Mouse (Mus musculus): ENCODE results near the gene Fars2.
"Not testable (repeated sequence)": the region's sequence is repeated elsewhere in the genome, so short reads cannot be mapped to it uniquely, and the experiment has no call there.

Fars2 gene

DNA sequence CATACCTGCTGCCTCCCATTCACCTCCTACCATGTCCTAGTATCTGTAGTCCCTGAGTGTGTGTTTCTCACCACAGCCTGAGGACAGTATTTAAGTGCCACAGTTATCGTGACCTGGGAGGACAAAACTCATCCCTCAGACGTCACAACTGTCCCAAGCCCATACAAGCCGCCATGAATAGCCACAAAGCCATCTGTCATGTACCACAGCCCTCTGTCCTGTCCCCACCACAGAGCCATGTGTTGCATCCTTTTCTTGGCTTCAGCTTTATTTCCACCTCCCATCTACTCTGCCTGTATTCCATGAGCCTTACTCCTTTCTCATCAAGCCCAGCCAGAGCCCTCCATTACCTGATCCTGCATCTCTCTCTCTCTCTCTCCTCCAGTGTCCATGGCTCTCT, 244.2 kb downstream of the Fars2 start:
- in situ Hi-C loops (cut with MboI; ENCODE audit: low sequenced_read_pairs): no loop called here

DNA sequence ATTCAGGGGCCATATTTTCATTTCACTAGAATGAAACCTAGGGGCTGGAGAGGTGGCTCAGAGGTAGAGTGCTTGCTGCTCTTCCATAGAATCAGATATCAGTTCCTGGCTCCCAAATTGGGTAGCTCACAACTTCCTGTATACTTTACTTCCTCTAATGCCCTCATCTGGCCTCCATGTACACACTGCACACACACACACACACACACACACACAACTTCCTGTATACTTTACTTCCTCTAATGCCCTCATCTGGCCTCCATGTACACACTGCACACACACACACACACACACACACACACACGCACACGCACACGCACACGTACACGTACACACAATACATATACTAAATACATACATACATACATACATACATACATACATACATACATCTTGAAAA, 248.5 kb downstream of the Fars2 start:
- in situ Hi-C loops (cut with MboI; ENCODE audit: low sequenced_read_pairs): not testable (repeated sequence)

DNA sequence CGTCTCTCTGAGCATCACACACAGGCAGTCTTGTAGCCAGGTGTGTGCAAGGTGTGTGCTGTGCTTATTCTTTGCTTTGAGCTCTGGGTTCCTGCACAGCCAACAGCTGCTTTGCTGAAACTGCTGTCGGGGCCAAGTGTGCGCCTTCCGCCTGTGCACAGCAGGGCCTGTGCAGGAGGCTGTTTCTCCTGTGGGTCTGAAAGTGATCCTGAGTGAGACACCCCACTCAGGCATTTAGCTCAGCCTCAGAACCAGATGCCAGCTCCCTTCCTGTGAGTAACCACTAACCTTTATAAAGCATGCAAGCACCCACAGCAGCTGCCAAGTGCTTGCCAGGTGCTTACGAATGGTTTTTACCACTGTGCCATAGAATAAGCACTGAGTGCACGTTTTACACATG, 249.1 kb downstream of the Fars2 start:
- in situ Hi-C loops (cut with MboI; ENCODE audit: low sequenced_read_pairs): no loop called here

DNA sequence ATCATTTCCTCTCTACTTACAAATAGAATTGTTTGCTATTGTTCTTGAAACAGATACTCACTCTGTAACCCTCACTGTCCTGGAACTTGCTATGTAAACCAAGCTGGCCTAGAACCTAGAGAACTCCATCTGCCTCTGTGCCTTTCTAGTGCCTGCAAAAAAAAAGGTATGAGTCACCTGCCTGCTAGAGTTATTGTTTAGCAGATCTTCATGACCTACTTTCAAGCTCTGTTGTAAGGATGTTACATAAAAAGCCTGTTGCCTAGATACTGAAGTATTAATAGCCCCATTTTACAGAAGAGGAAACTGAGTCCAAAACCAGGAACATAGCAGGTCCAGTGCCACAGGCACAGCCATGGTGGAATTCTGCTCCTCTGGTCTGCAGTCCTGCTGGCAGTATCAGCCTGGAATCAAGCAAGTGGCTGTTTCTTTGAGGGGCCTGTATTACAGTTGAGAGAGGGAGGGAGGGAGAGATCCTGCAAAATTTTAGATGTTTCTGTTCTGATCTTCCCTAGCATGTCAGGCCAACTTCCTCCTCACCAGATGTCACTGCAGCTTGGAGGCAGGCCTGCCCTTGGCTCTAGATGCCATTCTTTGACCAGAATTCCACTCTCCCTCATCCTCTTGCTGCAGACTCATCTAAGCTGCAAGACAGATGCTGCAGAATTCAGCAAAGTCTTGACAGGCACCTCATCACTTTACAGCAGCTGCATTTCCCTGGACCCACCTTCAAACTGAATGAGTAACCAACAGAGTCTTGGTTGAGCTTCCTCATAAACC, 250.7 kb downstream of the Fars2 start:
- in situ Hi-C loops (cut with MboI; ENCODE audit: low sequenced_read_pairs): no loop called here

DNA sequence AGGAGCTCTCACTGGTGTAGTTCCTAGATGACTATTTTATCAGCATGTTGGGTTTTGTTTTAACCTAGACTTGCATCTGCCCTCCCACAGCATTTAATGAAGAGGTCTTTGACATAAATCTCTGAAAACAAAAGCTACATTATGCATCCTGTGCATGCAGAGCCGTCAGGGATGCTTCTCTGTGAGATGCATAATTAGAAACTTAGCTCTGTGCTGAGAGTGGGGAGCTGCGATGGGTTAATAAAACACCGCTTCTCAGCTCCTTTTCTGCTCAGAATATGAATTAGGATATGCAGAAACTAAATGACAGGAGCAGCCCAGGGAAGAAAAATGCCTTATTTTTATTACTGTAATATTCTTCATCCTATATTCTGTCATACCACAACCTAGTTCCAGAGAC, 251.6 kb downstream of the Fars2 start:
- in situ Hi-C loops (cut with MboI; ENCODE audit: low sequenced_read_pairs): no loop called here

DNA sequence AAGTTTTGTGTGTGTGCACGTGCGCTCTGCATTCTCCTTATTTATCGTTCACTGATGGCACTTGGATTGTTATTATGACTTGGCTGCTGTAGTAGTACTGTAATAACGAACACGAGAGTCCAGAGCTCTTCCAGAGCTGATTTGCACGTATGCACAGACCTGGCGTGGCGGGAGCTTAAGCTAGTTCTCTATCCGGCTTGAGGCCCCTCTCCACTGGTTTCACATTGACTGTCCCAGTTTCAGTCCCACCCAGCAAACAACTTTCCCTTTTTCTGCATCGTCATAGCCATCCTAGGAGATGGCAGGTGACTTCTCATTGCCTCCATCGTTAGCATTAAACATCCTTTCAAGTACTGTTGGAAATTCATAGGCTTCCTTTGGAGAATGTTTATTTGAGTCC, 252.2 kb downstream of the Fars2 start:
- in situ Hi-C loops (cut with MboI; ENCODE audit: low sequenced_read_pairs): no loop called here

DNA sequence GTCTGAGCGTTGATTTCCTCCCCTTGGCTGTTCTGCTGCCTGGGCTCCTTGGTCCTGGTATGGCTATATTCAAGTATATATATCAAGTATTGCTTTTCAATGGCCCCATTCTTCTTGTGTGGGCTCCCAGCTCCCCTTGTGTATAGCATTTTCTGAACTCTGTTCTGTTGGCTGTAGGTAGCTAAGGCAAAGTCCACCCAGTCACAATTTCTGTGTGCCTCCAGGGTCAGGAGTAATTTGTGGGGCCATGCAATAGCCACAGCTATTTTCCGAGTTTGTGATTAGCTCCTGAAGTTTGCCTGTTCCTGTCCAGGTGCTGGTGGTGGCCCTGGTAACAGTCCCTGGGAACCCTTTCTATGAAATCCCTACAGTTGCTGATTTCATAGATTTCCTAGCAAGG, 266.0 kb downstream of the Fars2 start:
- in situ Hi-C loops (cut with MboI; ENCODE audit: low sequenced_read_pairs): no loop called here

DNA sequence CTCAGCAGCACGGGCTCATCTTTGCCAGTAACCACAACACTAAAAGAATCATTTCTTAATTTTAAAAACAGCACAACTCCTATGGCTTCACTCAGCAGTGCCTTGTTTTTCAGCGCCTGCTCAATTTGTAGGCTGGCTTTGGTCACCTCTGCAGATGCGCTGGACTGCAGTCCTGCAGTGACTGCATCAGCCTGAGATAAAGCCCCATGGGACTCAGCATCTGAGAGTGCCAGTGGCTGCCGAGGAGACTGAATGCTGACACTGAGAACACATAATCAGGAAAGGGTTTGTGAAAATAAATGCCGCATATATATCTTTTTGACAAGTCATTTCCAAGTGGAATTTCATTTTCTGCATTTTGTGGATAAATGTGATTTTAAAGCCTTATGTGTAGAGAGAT, 268.9 kb downstream of the Fars2 start:
- in situ Hi-C loops (cut with MboI; ENCODE audit: low sequenced_read_pairs): no loop called here

DNA sequence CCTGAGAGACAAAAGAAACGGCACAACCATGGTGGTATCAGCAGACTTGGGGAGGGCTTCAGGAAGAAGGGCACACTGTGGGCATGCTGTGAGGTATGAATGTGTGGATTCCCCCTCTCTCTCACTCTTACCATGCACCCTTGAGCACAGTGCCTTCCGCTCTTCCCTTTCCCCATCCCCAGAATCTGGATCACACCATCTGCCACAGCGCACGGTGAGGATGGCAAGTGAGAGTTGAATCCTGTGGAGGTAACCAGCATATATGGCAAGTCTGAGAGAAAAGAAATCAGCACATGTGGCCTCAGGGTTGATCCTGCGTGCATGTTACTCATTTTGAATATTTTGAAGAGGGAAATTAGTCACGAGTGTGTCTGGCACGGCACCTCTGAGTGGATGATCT, 274.7 kb downstream of the Fars2 start:
- in situ Hi-C loops (cut with MboI; ENCODE audit: low sequenced_read_pairs): no loop called here

DNA sequence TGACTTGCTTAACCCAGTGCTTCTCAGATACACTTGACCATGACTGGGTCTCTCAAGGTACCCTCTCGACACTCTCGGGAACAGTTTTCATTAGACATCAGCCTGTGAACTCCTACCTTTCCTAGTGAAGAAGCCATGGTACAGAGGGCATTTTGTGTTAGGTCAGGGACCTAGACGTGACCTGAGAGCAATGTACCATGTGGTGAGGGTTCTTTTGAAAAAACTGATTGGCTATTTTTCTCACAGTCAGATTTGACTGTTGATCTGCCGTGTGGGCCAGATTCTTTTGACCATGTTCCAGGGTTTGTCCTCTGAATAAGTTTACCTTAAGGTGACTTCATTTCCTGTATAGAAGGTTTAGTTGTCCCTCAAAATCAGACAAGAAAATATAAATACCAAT, 275.5 kb downstream of the Fars2 start:
- in situ Hi-C loops (cut with MboI; ENCODE audit: low sequenced_read_pairs): no loop called here

DNA sequence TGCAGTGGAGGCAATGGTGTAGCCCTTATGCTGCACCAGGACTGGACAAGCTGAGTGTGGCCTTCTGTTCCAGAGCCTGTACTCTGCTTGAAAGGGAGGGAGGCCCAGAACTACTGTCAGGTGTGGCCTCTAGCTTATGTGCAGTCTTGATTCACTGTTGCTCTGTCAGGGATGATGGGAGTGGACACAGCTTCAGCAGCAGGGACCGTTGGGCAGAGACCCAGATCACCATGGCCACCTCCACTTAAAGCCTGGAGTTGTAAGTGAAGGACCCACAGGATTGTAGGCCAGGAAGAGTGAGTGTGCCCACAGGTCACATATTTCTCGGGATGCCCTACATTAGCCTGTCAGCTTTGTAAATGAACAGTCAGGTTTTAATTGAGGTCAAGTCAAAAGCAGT, 283.8 kb downstream of the Fars2 start:
- in situ Hi-C loops (cut with MboI; ENCODE audit: low sequenced_read_pairs): no loop called here

DNA sequence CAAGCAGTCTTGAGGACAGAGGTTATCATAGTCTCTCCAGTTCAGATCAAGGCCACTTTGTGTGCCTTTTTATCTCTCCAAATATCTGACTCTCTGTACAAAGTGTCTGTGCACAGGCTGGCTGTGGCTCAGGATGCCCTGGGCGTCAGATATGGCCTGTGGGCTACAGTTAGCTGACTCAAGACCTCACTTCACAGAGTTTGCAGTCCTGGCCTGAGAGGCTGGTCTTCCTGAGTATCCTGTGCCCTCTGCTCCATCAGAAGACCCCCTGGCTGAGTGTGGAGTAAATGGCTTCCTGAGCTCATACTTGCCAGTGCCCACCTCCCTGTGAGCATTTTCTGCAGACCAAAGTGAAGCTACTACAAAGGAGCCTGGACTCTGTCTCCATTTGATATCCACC, 296.1 kb downstream of the Fars2 start:
- in situ Hi-C loops (cut with MboI; ENCODE audit: low sequenced_read_pairs): no loop called here

DNA sequence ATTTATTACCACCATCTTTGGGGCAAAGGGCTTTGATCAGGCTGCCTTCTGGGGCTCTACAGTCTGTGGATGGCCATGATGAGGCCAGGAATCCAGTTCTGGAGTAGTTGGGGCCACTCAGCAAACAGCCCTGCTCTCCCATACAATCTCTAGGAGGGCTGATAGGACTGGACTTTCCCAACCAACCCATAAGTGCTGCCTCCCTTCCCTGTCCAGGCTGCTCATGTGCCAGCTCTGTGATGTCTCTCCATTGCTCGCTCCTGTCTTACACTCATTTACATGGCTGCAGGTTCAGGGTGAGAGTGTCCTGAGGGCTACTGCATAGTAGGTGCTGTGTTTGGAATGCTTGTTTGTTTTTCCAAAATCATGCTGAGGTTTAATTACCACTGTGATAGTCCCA, 298.0 kb downstream of the Fars2 start:
- in situ Hi-C loops (cut with MboI; ENCODE audit: low sequenced_read_pairs): no loop called here

DNA sequence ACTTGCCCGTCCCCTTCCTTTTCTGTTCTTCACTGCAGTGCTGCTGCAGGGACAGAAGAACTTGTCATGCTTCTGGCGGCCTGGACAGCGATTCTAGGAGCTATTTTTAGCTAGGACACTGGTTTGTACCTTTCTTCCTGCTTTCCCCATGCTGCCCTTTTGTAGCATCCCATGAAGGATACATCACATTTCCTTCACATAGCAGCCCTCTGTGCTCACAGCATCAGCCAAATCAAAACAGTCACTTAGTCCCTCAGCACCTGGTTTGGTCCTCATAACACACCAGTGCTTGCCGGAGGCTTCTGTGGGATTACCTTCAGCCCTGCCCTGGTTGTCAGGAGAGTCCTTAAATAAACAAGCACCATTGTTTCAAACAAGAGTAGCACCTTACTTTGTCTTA, 299.3 kb downstream of the Fars2 start:
- in situ Hi-C loops (cut with MboI; ENCODE audit: low sequenced_read_pairs): no loop called here

DNA sequence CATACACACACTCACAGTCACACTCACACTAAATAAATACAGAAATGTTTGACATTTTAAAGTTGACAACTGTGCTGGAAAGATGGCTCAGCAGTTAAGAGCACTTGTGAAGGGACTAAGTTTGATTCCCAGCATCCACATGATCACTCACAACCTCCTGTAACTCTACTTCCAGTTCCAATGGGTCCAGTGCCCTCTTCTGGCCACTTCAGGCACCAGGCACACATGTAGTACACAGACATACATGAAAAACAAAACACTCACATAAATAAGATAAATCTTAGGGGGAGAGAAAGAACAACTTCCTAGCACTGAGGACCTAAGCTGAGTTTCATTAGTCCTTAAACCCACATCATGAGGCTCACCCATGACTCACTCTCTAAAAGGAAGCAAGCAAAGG, 302.1 kb downstream of the Fars2 start:
- in situ Hi-C loops (cut with MboI; ENCODE audit: low sequenced_read_pairs): no loop called here

DNA sequence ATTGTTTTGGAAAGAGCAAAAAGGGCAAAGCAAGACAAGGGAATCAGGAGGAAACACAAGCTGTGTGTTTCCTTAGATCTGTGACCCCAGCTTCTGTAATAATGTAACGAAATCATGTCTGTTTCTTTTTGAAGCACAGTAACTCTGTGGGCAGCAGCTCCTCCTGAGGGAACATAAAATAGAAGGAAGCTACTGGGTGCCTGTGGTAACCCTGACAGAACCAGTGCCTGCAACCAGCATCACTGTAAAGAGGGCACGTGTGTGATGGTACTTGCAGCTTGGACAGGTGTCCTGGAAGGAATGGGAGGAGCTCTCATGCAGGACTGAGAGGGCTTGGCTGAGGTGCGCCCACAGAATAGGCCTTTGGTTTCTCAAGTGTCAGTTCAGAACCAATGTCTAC, 305.2 kb downstream of the Fars2 start:
- in situ Hi-C loops (cut with MboI; ENCODE audit: low sequenced_read_pairs): no loop called here

DNA sequence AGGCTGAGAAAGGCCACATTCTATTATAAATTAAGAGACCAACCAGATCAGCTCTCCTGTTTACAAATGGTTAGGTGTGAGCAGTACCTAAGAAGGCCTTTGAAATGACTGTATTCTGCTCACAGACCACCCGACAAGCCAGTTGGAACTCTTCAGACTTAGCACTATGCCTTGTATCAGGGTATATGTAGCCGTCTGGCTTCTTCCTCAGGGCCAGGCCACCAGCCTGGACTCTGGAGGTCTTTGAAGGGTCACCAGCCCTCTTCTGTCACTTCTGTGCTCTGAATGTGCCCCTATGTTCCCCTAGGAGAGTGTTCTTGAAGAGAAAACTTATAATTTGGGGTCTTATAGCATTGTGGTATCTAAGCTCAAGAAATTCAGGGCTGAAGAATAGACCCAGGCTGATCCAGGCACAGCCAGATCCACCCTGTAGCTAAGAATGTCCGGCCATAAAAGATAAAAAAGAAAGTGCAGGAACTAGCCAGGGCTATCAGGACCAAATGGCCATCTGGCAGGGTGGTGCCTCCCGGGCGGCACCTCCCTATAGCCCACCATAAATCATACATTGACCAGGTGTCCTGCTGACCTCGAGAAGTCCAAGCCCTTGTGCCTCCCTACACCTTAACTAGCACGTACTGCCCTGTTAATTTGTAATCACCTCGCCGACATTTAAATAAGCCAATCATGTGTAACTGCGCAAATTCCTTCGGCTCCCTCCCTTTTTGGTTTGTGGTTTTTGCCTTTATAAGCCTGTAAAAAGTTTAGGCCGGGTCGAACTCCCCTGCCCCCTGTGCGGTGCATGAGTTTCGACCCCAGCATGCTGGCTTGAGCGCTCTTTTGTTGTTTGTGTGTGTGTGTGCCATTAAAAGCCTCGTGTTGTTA, 308.9 kb downstream of the Fars2 start:
- in situ Hi-C loops (cut with MboI; ENCODE audit: low sequenced_read_pairs): not testable (repeated sequence)

DNA sequence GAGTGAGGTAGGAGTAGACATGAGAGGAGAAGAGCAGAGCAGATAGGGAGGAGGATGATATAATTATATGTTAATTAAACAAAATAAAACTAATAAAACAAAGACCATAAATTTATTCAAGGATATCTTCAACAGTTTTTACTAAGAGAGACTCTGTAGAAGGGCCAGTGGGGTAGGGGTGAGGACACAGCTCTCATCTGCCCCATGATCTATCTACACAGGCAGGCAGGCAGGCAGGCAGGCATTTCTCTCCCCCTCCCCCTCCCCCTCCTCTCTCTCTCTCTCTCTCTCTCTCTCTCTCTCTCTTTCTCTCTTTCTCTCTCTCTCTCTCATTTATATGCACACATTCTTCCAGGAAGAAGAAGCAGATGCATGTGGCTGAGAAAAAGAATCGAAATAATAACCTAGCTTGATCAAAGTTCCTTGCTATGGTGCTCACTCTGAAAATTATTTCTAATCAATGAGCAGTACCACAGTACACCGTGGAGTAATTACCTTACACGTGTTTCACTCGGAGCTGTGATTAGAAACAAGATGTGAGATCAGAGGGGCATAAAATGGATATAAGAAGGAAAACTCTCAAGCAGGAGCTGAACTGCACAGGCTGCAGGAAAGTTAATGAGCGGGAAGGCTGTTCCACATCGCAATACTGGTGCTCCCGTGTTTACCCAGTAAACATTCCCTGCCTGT, 312.4 kb downstream of the Fars2 start:
- in situ Hi-C loops (cut with MboI; ENCODE audit: low sequenced_read_pairs): no loop called here

DNA sequence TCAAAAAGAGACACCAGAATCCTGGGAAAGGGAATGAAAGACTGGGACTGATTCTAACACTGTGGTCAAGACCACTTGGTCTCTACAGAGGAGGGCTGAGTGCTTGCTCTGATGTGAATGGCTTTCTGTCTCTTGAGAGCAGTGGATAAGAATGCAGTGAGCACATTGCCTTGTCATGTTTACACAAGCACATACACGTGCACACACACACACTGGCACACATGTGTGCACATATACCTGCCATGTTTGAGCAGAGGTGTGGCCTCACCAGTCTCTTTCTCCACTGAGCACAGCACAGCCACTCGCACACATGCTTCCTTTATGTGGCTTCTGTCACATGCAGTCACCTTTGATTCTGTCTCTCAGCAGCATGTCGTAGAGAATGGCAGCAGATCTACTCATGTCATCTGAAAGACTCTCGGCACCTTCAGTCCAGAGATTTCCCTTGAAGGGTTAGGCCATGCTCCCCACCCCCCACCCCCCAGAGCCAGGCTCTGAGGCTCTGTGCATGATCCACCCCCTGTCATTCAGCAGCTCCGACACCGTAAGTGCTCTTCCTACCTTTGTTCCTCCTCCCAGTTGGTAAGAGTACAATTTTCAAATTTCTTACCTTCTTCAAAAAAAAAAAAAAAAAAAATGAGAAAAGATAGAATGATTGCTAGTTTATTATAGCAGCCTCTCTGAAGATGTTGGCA, 313.4 kb downstream of the Fars2 start:
- in situ Hi-C loops (cut with MboI; ENCODE audit: low sequenced_read_pairs): no loop called here

DNA sequence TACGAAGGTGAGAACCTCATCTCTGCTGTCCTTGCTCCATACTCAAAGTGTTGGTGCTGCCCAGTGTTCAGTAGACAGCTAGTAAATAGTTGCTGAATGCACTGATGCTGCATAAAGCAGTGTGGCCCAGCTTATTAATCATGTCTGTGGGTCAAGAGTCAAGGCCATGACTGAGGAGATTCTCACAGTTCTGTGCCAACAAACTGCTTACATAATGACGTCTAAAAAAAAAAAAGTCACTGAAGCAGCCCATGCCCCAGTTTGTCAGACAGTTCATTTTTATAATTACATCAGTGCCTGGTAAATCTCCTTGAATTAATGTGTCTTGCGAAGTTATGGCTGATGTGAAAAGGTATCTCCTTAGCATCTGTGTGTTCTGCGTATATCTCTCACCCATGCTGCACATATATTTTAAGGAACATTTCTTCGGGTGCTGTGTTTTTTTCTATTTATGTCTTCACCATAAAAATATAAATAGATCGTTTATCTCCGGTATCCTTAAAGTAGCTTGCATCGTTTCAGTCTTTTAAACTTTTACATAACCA, 314.8 kb downstream of the Fars2 start:
- in situ Hi-C loops (cut with MboI; ENCODE audit: low sequenced_read_pairs): no loop called here

Measured in CH12F3 (cell line).